Mouse (Mus musculus) bone marrow macrophage, adult 2 months (primary cell): ENCODE results near the gene Togaram2.

ENCODE experiments used
- CTCF ChIP-seq: IDR thresholded peaks from 2 replicates; pipeline ENCODE4 v1.5.1; 2012; ENCODE audit warnings: low read depth, mild to moderate bottlenecking, low read length, moderate library complexity
- POLR2A ChIP-seq: IDR thresholded peaks from 2 replicates; pipeline ENCODE4 v1.6.1; 2012; ENCODE audit warnings: mild to moderate bottlenecking, low read depth, low read length, borderline replicate concordance

DNA sequence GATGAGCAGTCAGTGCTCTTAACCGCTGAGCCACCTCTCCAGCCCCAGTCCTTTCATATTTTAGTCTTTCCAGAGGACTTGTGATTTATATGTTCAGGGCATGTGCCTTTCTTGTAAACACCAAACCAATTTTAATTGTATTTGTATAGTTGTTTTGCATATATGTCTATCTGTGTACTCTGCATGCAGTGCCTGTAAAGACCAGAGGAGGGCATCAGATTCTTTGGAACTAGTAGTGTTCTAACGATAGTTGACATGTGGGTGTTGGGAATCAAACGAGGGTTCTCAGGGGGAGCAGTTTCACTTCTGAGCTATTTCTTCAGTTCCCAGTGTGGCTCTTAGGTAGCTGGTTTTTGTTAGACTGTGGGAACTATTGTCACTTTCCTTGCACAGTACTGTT lies 30.9 kb upstream of the Togaram2 start:
- TF ChIP-seq CTCF (no peak), POLR2A (no peak)
